8 mouse cellular contexts compared by ENCODE assay signal in the genomic region with DNA sequence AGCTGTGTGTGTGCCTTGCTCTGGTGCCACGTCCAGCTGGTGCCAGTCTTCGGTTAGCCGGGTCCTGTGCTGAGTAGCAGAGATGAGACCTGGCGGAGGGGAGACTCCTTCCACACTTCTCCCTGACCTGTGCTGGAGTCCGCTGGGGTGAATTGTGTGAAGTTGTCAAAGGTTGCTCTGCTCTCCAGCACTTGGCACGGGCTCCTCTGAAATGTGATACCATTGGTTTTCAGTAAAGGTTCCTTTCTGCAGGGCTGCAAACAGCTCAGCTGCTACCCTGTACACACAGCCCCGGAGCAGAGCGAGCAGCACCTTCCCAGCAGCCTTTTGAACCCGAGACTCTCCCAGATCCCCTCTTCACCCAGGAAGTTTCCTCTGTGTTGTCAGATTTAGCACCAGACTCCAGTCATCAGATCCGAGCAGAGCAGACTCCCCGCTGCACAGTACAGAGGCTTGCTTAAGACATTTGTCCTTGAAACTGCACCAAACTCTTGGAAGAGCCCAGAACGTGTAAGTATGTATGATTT. TPM values are rescaled to one million over a fixed set of nuclear protein-coding genes. Genes with fewer than 3 reads are reported as not detected.
DNase-seq lines count a peak whose midpoint lies in the region; ATAC-seq and TF ChIP-seq lines count a peak whose summit lies in the region.

No protein-coding gene starts in this region.

- DNase-seq in ovary, postnatal 36 days (ENCODE audit: low spot score): peak; percentile 13
- no peak for DNase-seq in ovary, adult 18-20 months (ENCODE audit: low spot score)
- peak; percentile 63 for DNase-seq in kidney, postnatal 0 days (ENCODE audit: low spot score)
- DNase-seq in stomach, postnatal 0 days (ENCODE audit: low spot score): peak; percentile 37
- no peak for DNase-seq in layer of hippocampus, adult 8-10 months (ENCODE audit: low spot score in 2 of 2)
- DNase-seq in testis, postnatal 14 days (ENCODE audit: low spot score): no peak

- TF ChIP-seq EP300 in stomach, postnatal 0 days (optimal IDR thresholded peaks at IDR 0.05): no peak

- peak overlapping the region; percentile 50; the same call in 1 of the 2 replicates for H3K9ac ChIP-seq in heart, embryonic 14.5 days (ENCODE audit: low read length)
- H3K9ac ChIP-seq in kidney, postnatal 0 days (ENCODE audit: low read depth, low read length): no peak overlapping the region
- no peak overlapping the region for H3K9ac ChIP-seq in stomach, postnatal 0 days (ENCODE audit: low read length)

- 0 out of 2 replicates have a peak, but pooled peaks have one; percentile 48 for ATAC-seq in heart, embryonic 14.5 days (ENCODE audit: insufficient number of reproducible peaks, insufficient read depth, low FRiP score, low read depth)
- ATAC-seq in kidney, postnatal 0 days (replicated peaks; ENCODE audit: low FRiP score, low read depth): peak; percentile 71
- ATAC-seq in stomach, postnatal 0 days (ENCODE audit: low FRiP score, low TSS enrichment): 0 out of 2 replicates have a peak, but pooled peaks have one; percentile 42
- no peak for ATAC-seq in granulocyte monocyte progenitor cell, adult 5-6 weeks (replicated peaks; ENCODE audit: poor library complexity, severe bottlenecking)

- TF ChIP-seq CTCF in kidney, postnatal 0 days (IDR thresholded peaks at IDR 0.05; ENCODE audit: low read depth): no peak
- no peak for TF ChIP-seq CTCF in stomach, postnatal 0 days (IDR thresholded peaks at IDR 0.05; ENCODE audit: low read depth)

- H3K36me3 ChIP-seq in heart, embryonic 14.5 days (ENCODE audit: control insufficient read depth, insufficient read depth, low read length): no peaks in the 10 kb centered on the region
- no peaks in the 10 kb centered on the region for H3K36me3 ChIP-seq in kidney, postnatal 0 days (ENCODE audit: insufficient read depth, low read length)
- no peaks in the 10 kb centered on the region for H3K36me3 ChIP-seq in stomach, postnatal 0 days (ENCODE audit: control insufficient read depth, insufficient read depth, low read length)

- peaks cover 17 to 51% of the 10 kb centered on the region in 2 experiments for H3K4me1 ChIP-seq in heart, embryonic 14.5 days (ENCODE audit: control insufficient read depth in 2 of 2, insufficient read depth in 2 of 2, low read length in 2 of 2)
- H3K4me1 ChIP-seq in kidney, postnatal 0 days (replicated peaks; ENCODE audit: insufficient read depth, low read length): peaks cover 12% of the 10 kb centered on the region; the same call in 1 of the 2 replicates
- H3K4me1 ChIP-seq in stomach, postnatal 0 days (replicated peaks; ENCODE audit: control insufficient read depth, insufficient read depth): no peaks in the 10 kb centered on the region

- H3K4me3 ChIP-seq in heart, embryonic 14.5 days (ENCODE audit: control insufficient read depth in 1 of 2, insufficient read depth in 1 of 2, low read depth in 1 of 2, low read length in 2 of 2): peak overlapping the region; percentile 6 to 11
- no peak overlapping the region for H3K4me3 ChIP-seq in kidney, postnatal 0 days (replicated peaks; ENCODE audit: low read depth, low read length)
- peak overlapping the region; percentile 6; the same call in 1 of the 2 replicates for H3K4me3 ChIP-seq in stomach, postnatal 0 days (ENCODE audit: low read depth, low read length)

- peak overlapping the region; percentile 28 to 73 for H3K27ac ChIP-seq in heart, embryonic 14.5 days (replicated peaks in 1 of 2; ENCODE audit: control insufficient read depth in 1 of 2, insufficient read depth in 1 of 2, low read depth in 2 of 2, low read length in 2 of 2)
- H3K27ac ChIP-seq in kidney, postnatal 0 days: peak overlapping the region; percentile 55
- no peak overlapping the region for H3K27ac ChIP-seq in stomach, postnatal 0 days (replicated peaks)

- no peaks in the 10 kb centered on the region for H3K9me3 ChIP-seq in heart, embryonic 14.5 days (ENCODE audit: control insufficient read depth, low read length)
- H3K9me3 ChIP-seq in kidney, postnatal 0 days (replicated peaks; ENCODE audit: low read length): no peaks in the 10 kb centered on the region
- H3K9me3 ChIP-seq in stomach, postnatal 0 days (ENCODE audit: control insufficient read depth, low read length): no peaks in the 10 kb centered on the region

- no peaks in the 10 kb centered on the region for H3K27me3 ChIP-seq in heart, embryonic 14.5 days (ENCODE audit: control insufficient read depth, insufficient read depth, low read length)
- no peaks in the 10 kb centered on the region for H3K27me3 ChIP-seq in kidney, postnatal 0 days (ENCODE audit: insufficient read depth, low read length)
- no peaks in the 10 kb centered on the region for H3K27me3 ChIP-seq in stomach, postnatal 0 days (ENCODE audit: control insufficient read depth, insufficient read depth, low read length)

- WGBS in heart, embryonic 14.5 days: 22% methylated on average over 12 of the region's 12 CpGs
- 15% methylated on average over 12 of the region's 12 CpGs for WGBS in kidney, postnatal 0 days
- 28% methylated on average over 12 of the region's 12 CpGs for WGBS in stomach, postnatal 0 days

- peak overlapping the region; percentile 54 for H3K4me2 ChIP-seq in heart, embryonic 14.5 days (ENCODE audit: low read length)
- H3K4me2 ChIP-seq in kidney, postnatal 0 days (ENCODE audit: low read length): peak overlapping the region; percentile 38
- H3K4me2 ChIP-seq in stomach, postnatal 0 days (replicated peaks; ENCODE audit: low read depth): peak overlapping the region; percentile 39

RNA-seq across cellular contexts. Expression of a gene that starts 53.6 kb away (rescaled TPM):
- 31.2 and 37.3 TPM in 2 replicates for polyA plus RNA-seq in heart, embryonic 14.5 days (2014; fragmentation: Nextera tagmentation; extraction: Ambion mirVana)
- polyA plus RNA-seq in kidney, postnatal 0 days (2015; fragmentation: Nextera tagmentation; extraction: Ambion mirVana): 26.0 and 27.1 TPM in 2 replicates
- 7.4 and 9.3 TPM in 2 replicates for polyA plus RNA-seq in stomach, postnatal 0 days (2015; fragmentation: Nextera tagmentation; extraction: Ambion mirVana)
- total RNA-seq in granulocyte monocyte progenitor cell, adult 5-6 weeks (2014; fragmentation: Nextera tagmentation): not detected in 2 replicates
- total RNA-seq in granulocyte monocyte progenitor cell, adult 5-6 weeks (2017): not detected in 2 replicates
- 10 to 100 TPM; 13.6 to 17.3 (median 14.6) TPM for total RNA-seq in layer of hippocampus, adult 8-10 months (2022)

Comparison
In these comparisons a context has a peak if more than half of its experiments do, and no peak if none do; other contexts are left out.
1. DNase-seq: peak in ovary, postnatal 36 days (single experiment), kidney, postnatal 0 days (single experiment) and stomach, postnatal 0 days (single experiment); none in ovary, adult 18-20 months (single experiment), layer of hippocampus, adult 8-10 months (0 of 2) and testis, postnatal 14 days (single experiment).
2. Peak in every context shown above with its lines, with median percentiles within 50 percentile points of each other: H3K4me2 ChIP-seq.